Mouse (Mus musculus) thymus, adult 2 months (tissue): ENCODE data around the gene Zfp609. TPM values are rescaled to one million over a fixed set of nuclear protein-coding genes. Genes with fewer than 3 reads are reported as not detected.

Experiments
- DNase-seq: peaks from one replicate; pipeline ENCODE4 v3.0.0; 2021
- H3K27ac ChIP-seq: fragments of 200-500 bp; 2 replicates; pipeline ENCODE4 v1.5.1; 2012; ENCODE audit warnings: low read length, control low read depth; ENCODE audit not compliant: control insufficient read depth, insufficient read depth
- H3K27me3 ChIP-seq: fragments of 200-500 bp; 2 replicates; pipeline ENCODE4 v1.6.1; 2012; ENCODE audit warnings: mild to moderate bottlenecking, low read length, moderate library complexity, mixed read lengths; ENCODE audit not compliant: control insufficient read depth, insufficient read depth
- H3K36me3 ChIP-seq: fragments of 200-500 bp; 2 replicates; pipeline ENCODE4 v1.6.1; 2012; ENCODE audit warnings: mild to moderate bottlenecking, low read length, moderate library complexity; ENCODE audit not compliant: control insufficient read depth, insufficient read depth
- H3K4me1 ChIP-seq: fragments of 200-500 bp; replicated peaks from 2 replicates; pipeline ENCODE4 v1.6.1; 2012; ENCODE audit warnings: low read length; ENCODE audit not compliant: control insufficient read depth, insufficient read depth
- H3K4me3 ChIP-seq: fragments of 200-500 bp; 2 replicates; pipeline ENCODE4 v1.5.1; 2012; ENCODE audit warnings: mild to moderate bottlenecking, low read length, control low read depth, moderate library complexity; ENCODE audit not compliant: control insufficient read depth, insufficient read depth
- CTCF ChIP-seq: fragments of 200-500 bp; IDR thresholded peaks from 2 replicates; pipeline ENCODE4 v1.5.1; 2012; ENCODE audit warnings: mild to moderate bottlenecking, control low read depth, low read length, moderate library complexity, borderline replicate concordance; ENCODE audit not compliant: control insufficient read depth, poor library complexity, insufficient read depth; ENCODE audit errors: extremely low read depth
- POLR2A ChIP-seq: fragments of 200-500 bp; IDR thresholded peaks from 2 replicates; pipeline ENCODE4 v1.6.1; 2012; ENCODE audit warnings: mild to moderate bottlenecking, low read length, control low read depth, moderate library complexity; ENCODE audit not compliant: control insufficient read depth, poor library complexity, insufficient read depth; ENCODE audit errors: extremely low read depth
- WGBS: fragments of 180-500 bp; shearing (Covaris S2); methylation state at CpG from one replicate; pipeline ENCODE4 v1.1.7; 2018; 5-methylcytosine and 5-hydroxymethylcytosine counted together
- polyA plus RNA-seq: library from polyadenylated mRNA; depleted of rRNA; stranded (reverse); fragments of >200 nt; gene quantifications from 2 replicates; pipeline ENCODE4 v1.2.3, GENCODE M21; 2012

Gene Zfp609
- polyA plus RNA-seq, 1 experiment: 8.0 TPM

GRCm38 (mm10) chr9:65682994-65683393 is 144.4 kb downstream of the Zfp609 start:
- 74% methylated on average over 1 of the region's 1 CpGs for WGBS
- no peak for DNase-seq
- peaks cover 6% of the 10 kb centered on the region for H3K36me3 ChIP-seq
- H3K4me3 ChIP-seq: no peak overlapping the region
- TF ChIP-seq POLR2A (no peak), CTCF (no peak)
- no peak overlapping the region for H3K27ac ChIP-seq
- no peaks in the 10 kb centered on the region for H3K27me3 ChIP-seq
- peaks cover 8% of the 10 kb centered on the region for H3K4me1 ChIP-seq

GRCm38 (mm10) chr9:65682183-65682582 is 145.2 kb downstream of the Zfp609 start:
- 95% methylated on average over 3 of the region's 3 CpGs for WGBS

GRCm38 (mm10) chr9:65681634-65681940 is 145.8 kb downstream of the Zfp609 start:
- H3K27ac ChIP-seq: no peak overlapping the region
- TF ChIP-seq CTCF: no peak
- TF ChIP-seq POLR2A: no peak
- H3K4me1 ChIP-seq: peaks cover 13% of the 10 kb centered on the region
- DNase-seq: no peak
- WGBS: 93% methylated on average over 2 of the region's 2 CpGs
- no peaks in the 10 kb centered on the region for H3K36me3 ChIP-seq
- H3K4me3 ChIP-seq: no peak overlapping the region
- no peaks in the 10 kb centered on the region for H3K27me3 ChIP-seq

More at GRCm38 (mm10) chr9:65682183-65682582, 145.2 kb downstream of the Zfp609 start:
- Histone ChIP-seq H3K4me3 (no peak overlapping the region), H3K36me3 (no peaks in the 10 kb centered on the region), H3K4me1 (peaks cover 9% of the 10 kb centered on the region), H3K27me3 (no peaks in the 10 kb centered on the region), H3K27ac (no peak overlapping the region)
- no peak for TF ChIP-seq POLR2A
- no peak for TF ChIP-seq CTCF
- no peak for DNase-seq

GRCm38 (mm10) chr9:65680938-65681633 is 146.3 kb downstream of the Zfp609 start:
- H3K27me3 ChIP-seq: no peaks in the 10 kb centered on the region
- no peak overlapping the region for H3K4me3 ChIP-seq
- DNase-seq: no peak
- peaks cover 13% of the 10 kb centered on the region for H3K4me1 ChIP-seq
- no peaks in the 10 kb centered on the region for H3K36me3 ChIP-seq
- no peak for TF ChIP-seq CTCF
- no peak for TF ChIP-seq POLR2A
- 79% methylated on average over 4 of the region's 4 CpGs for WGBS
- no peak overlapping the region for H3K27ac ChIP-seq

- no peak for DNase-seq
- 84% methylated on average over 5 of the region's 5 CpGs for WGBS
These were observed 148.1 kb downstream of the Zfp609 start for GRCm38 (mm10) chr9:65679181-65679761.

GRCm38 (mm10) chr9:65677119-65677462 is 150.3 kb downstream of the Zfp609 start:
- no peak overlapping the region for H3K27ac ChIP-seq
- 31% methylated on average over 3 of the region's 3 CpGs for WGBS
- peaks cover 19% of the 10 kb centered on the region for H3K4me1 ChIP-seq
- TF ChIP-seq POLR2A (no peak), CTCF (no peak)
- peak; percentile 8 for DNase-seq
- no peaks in the 10 kb centered on the region for H3K27me3 ChIP-seq
- H3K36me3 ChIP-seq: no peaks in the 10 kb centered on the region
- peak overlapping the region; percentile 62 for H3K4me3 ChIP-seq

More at GRCm38 (mm10) chr9:65679181-65679761, 148.1 kb downstream of the Zfp609 start:
- Histone ChIP-seq H3K36me3 (no peaks in the 10 kb centered on the region), H3K4me3 (no peak overlapping the region), H3K27me3 (no peaks in the 10 kb centered on the region), H3K27ac (no peak overlapping the region), H3K4me1 (peaks cover 19% of the 10 kb centered on the region)
- TF ChIP-seq CTCF (no peak), POLR2A (no peak)
